Mouse (Mus musculus) megakaryocyte, embryonic 14.5 days (primary cell): ENCODE measurements around the gene Arl8a.

Experiments used
- FLI1 ChIP-seq: IDR thresholded peaks from 2 replicates; pipeline ENCODE4 v1.6.1; 2012; ENCODE audit warnings: low read length, inconsistent platforms, mixed read lengths
- GATA1 ChIP-seq: IDR thresholded peaks from 3 replicates; pipeline ENCODE4 v1.6.1; 2012; ENCODE audit warnings: mixed read lengths, low read length, inconsistent platforms, borderline replicate concordance

GRCm38 (mm10) chr1:135097441-135097840, 49.2 kb upstream of the Arl8a start:
- TF ChIP-seq GATA1, result no peak
- no peak for TF ChIP-seq FLI1
